Mouse (Mus musculus): ENCODE data around the gene Son. TPM values are rescaled to one million over a fixed set of nuclear protein-coding genes. Genes with fewer than 3 reads are reported as not detected.

The Son gene
- total RNA-seq (2021), result 100 to 1,000 TPM; 241 to 252 TPM

DNA sequence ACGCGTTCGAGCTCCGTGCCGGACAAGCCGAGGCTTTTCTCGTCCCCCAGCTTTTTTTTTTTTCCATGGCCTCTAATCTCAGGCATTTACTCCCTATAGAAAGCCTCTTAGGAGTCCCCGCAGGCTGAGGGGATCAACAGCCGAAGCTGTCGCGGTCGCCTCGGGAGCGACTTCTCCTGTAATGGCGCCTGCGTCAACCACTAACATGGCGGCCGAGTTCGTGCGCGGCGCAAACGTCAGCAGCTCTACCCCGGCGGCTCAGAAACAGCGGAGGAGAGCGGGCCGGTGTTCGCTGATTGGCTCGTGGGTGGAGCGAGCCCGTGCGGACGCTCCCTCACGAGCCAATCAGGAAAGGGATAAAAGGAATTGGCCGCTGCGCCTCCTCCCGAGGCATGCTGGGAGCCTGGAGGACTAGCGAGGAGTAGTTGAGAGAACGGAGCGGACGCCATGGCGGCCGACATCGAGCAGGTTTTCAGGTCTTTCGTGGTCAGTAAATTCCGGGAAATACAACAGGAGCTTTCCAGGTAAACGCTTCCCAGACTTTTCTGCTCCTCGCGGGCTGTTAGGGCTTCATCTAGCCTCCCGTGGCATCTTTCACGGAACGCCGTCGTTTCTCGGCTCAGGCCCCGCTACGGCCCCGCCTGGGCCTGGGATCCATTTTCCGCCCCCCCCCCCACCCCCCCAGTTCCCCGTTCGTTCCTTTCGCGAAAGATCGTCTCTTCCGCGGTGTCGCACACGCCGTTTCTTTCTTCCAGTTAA, at the start of gene Son:
TSS of gene Son (plus strand) at position 46 of the 759 bp plus-strand sequence.
- DNase-seq, result peak; percentile 96 to 97

DNA sequence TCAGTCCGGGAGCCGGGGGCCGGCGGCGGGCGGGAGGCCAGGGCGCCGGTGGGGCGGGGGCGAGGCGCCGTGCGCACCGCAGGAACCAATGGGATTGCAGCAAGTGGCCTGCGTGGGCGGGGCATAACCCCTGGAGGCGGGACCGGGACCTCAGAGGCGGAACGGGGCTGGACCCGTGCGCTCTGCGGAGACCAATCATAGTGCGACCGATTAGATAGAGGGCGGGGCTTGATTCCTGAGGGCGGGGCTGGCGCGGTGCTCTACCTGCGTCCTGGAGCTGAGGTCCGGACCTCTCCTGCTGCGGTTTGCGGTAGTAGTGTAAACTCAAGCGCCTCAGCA, 49.7 kb upstream of the Son start, which contains the start of gene Tmem50b:
TSS of gene Tmem50b (minus strand) at position 129 of the 339 bp plus-strand sequence.
- peak; percentile 99 for DNase-seq

DNA sequence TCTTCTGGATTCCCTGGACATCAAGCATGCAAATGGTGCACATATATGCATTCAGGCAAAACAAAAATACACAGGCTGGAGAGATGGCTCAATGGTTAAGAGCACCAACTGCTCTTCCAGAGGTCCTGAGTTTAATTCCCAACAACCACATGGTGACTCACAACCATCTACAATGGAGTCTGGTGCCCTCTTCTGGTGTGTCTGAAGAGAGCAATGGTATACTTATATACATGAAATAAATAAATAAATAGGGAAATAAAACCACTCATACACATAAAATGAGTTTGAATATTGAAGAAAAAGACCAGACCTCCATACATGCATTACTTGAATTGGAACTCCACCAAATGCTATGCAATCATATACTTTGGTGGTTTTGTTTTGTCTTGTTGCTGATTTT, 48.1 kb upstream of the Son start:
- DNase-seq, result no peak

DNA sequence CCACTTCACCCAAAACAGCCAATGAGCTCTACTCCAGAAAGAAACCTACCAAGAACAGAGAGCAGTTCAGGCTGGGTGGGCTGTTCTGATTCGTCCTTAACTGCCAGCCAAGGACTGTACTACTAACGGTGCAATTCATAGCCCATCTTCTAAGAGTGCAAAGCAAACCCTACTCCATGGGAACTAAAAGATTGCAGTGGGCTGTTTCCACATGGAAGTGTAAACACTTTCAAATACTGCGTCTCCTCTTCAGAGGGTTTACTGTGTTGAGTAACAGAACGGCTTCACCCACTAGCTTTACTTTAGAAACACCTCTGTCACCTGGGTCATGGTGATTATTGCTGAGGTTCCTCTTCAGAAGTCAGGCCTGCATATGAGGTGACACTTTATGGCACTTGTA, 46.2 kb upstream of the Son start:
- no peak for DNase-seq

DNA sequence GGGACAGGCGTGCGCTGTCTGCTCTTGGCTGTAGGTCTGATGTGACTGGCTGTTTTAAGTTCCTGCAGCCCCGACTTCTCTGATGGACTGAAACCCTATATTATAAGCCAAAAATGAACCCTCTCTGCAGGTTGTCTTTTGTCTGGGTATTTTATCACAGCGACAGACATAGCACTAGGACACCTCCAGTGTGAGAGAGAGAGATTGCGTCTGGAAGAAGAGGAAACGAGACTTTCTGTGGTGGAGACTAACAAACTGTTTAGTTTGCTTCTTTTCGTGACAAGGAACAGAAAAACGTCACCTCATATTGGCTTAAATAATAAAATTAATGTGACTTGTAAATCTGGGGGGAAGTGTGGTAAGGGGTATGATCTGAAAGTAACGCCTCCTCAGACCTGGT, 45.6 kb upstream of the Son start:
- no peak for DNase-seq

DNA sequence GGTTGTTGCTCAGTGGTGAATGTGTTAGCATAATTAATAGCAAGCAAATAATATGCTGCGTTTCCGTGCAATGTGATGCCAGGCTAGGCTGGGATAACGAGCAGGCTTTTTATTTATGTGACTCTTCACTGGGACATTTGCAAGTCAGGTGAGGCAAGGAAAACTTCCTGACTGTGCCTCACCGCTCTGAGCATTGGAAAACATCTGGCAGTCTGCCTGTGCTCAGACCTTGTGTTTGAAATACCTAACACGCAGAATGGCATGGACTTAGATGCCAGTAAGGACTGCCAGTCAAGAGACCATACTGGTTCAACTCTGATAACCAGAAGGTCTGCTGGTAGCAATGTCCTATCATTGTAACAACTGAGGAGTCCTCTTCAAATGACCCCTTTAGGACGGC, 42.1 kb upstream of the Son start:
- no peak for DNase-seq

DNA sequence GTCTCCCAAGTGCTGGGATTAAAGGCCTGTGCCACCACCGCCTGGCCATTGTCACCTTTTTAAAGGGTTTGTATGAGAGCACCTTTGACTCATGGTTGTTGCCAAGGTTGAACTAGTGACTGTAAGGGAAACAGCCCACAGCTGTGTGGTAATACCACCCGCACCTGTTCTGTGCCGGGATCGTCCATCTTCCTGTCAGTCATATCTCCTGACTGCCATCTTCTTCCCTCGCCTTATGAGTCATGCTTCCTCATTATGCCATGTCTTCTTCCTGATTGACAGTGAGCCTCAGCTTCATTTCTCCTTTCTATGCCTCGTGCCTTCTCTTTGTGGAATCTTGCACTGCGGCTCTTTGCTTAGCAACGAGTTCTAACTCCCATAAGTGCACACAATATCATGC, 40.3 kb upstream of the Son start:
- no peak for DNase-seq

DNA sequence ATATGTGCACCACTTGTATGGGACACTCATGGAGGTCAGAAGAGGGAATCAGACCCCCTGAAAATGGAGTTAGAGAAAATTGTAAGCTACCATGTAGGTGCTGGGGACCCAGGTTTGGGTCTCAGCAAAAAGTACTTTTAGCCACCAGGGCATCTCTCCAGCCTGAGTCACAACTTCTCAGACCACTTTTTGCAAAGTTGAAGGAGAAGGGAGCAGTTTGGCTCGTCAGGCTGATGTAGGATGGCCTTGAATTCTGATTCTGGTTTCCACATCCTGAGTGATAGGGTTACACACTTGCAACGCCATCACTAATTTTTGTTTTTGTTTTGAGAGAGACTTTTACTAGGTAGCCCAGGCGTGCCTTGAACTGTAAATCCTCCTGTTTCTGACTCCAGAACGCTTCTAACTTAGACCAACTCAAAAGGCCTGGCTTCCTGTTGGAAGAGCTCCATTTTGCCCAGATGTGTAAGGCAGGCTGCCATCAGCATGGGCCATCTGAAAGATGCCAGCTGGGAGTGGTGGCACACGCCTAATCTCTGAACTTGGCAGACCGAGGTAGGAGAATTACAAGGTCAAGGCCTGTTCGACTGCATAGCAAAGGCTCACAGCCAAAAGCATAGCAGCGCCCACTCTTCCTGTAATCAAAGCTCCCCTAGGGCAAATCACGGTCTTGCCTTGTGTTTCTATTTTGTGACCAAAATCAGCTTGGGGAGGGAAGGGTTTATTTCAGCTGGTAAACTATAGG, 37.6 kb upstream of the Son start:
- no peak for DNase-seq

DNA sequence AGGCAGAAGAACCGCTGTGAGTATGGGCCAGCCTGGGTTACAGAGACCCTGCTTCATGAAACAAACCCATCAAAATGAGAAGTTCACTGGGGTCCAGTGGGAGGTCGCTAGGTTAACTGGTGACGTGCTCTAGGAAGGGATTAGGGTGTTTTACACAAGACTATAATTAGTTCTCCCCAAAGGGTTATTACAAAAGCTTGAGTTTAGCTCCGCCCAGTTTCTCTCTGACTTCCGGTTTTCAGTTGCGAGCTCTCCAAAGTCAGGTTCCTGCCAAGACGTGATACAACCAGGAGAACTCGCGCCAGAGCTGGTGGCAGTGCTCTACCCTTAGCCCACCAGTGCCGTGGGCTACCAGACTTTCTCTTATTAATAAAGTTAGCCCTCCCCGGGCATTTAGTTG, 36.1 kb upstream of the Son start:
- DNase-seq, result no peak

DNA sequence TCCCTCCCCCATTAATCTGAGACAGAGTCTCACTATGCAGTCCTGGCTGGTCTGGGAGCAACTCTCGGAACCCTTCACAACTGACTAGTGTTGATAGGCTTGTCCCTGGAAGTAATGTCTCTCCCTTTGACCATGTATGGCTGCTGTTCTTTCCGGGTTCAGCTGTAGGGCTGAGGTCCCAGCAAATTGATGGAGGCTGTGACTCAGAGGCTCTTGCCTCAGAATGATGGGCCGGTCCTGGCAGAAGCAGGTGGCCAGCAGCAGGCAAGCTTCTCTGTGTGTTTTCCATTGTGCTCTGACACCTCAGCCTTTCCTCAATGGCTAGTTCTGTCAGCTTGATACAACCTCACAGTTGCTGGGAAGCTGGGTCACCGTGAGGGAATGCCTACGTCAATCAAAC, 34.8 kb upstream of the Son start:
- no peak for DNase-seq

DNA sequence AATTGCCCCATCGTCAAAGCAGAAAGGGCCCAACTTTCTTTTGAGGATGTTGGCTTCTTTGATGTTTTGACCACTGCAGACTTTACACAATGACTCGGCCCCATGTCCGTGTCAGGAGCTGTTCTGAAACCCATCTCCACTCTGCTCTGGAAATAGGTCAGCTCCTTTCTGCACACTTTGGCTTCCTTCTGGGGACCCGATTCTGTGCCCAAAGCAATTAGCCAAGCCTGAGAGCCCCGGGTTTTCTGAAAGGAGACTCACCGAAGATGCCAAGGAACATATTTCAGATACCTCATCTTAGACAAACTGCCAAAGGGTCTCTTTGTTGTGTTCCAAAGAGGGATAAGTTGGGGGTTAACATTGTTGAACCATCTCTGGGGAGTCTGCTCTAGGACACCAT, 32.8 kb upstream of the Son start:
- no peak for DNase-seq

DNA sequence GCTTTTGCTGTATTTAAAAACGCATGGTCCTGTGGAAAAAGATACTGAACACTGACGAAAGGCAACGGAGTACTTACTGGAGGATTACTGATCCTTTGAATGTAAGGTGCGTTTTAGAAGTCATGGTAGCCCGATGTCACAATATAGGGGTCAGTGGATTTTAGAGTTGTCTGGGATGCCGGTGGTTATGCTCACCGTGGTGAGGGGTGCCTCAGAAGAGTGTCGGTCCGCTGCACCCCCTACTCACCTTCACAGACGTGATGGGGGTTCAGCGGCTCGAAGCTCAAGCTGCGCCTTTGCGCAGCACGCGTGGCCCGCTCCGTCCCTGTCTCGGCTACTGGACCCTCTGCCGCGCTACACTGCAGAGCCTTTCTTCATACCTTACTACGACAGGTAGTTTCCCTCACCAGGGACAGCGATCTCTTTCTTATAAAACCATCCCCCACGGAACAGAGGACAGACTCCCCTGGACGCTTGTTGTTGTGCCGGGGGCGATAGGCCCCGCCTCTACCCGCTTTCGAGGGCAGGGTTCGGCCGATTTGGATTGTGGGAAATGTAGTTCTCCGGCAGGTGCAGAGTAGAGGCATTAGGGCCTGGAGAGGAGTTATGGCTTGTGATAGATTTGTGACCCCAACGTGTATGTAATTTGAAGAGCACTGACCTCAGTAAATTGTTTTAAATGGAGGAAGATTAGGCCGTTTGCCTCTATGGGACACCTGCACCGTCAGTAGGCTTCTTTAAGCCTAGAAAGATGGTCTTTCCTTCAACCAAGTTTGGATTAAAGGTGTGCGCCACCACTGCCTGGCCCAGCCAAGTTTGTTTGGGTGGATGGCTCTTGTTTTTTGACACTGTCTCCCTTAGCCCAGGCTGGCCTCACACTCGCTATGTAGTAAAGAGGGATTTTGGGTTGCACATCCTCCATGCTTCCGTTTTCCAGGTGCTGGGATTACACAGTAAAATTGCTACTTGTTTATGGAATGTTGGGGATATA, 28.5 kb upstream of the Son start, which contains the start of gene Dnajc28:
TSS of gene Dnajc28 (minus strand) at position 516 of the 991 bp plus-strand sequence.
- peak; percentile 83 to 86 for DNase-seq

DNA sequence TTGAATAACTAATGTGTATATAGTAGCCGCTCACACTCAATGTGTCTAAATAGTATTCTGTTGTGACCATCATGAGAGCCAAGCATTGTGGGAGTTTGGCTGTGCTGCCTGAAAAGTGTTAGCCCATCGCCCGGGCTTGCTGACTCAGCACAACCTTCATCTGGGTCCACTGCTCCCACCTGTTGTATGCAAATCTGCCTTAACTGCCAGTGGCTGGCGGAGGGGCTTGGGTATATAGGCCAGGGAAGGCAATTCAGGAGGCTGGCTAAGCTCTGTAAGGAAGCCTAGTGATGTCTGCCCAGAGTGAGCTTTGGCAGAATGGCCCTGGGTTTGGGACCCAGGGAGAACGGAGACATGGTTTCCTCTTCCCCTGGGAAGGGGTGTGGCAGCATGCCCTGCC, 27.1 kb upstream of the Son start:
- DNase-seq, result no peak

DNA sequence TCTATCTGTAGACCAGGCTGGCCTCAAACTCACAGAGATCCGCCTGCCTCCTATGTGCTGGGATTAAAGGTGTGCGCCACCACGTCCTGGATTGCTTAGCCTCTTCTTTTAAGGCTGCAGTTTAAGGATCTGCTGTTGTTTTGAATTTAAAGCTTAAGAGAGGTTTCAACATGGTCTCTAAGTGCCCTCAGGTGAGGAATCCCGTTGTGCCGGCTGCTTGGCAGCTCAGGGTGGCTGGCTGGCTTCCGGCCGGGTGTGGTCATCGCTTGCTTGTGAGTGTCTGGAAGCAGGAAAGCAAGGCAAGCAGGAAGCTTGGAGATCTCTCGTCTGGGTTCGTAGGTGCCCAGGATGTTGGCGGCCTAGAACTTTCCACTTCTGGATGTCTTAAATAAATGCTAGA, 26.3 kb upstream of the Son start:
- DNase-seq, result no peak

DNA sequence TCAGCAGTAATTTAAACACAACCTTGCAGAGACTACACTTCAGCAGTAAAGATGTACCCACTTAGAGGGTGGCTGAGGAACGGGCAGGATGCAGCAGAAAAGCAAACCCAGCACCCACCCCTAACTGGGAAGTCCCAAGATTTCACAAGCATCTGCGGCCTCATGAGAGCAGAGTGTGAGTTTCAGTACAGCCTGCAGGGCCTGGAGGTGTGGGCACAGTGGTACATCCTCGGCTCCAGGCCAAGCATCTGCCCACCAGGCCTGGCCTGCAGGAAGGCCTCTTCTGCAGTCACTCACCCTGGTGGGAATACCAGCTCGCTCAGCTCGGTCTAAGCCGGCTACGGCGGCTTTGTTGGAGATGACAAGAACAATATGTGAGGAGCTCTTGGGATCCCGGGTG, 24.2 kb upstream of the Son start:
- no peak for DNase-seq

DNA sequence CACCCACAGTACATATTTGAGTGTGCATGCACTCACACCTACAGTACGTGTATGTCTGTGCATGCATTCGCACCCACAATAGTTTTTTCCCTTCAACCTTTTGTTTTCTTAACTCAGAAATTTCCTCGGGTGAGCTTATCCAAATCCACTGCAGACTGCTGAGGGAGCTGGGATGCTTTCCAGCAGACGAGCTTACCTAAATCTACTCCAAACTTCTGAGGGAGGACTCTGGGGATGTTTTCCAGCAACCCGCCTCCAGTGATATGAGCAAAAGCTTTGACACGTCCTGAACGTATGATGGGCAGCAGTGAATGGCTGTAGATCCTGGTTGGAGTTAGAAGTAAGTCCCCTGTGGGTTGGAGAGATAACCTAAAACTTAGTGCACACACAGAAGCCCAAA, 19.5 kb upstream of the Son start:
- no peak for DNase-seq

DNA sequence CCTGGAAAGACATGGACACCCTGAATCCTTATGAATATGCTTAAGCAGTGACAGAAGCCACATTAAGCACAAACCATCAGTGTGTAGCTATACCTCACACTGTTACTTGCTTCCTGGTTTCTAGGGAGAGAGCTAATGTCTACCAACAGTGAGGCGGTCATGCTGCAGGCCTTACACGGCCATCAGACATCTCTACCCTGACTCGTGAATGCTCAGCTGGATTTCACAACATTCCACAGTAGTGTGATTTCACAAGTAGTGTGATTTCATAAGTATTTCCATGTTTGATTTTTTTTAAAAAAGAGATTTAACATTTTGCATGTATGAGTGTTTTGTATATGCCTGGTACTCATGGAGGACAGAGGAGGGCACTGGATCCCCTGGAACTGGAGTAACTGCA, 18.6 kb upstream of the Son start:
- no peak for DNase-seq

DNA sequence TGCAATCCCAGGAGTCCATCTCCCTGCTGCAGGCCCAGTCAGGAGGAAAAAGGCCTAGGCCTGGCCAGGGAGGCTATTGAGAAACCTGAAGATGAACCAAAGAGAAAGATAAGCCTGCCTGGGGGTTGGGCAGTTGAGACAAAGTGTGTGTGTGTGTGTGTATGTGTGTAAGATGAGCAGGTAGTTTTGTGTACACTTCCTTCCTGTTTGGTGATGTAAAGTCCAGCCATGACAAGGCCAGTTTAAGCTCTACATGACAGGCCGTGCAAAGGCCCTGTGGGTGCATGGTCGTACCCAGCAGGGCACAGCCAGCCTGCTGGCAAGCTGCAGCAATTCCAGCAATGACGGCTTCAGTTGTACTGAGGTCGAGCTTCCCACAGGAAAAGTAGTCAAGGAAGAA, 17.6 kb upstream of the Son start:
- no peak for DNase-seq

DNA sequence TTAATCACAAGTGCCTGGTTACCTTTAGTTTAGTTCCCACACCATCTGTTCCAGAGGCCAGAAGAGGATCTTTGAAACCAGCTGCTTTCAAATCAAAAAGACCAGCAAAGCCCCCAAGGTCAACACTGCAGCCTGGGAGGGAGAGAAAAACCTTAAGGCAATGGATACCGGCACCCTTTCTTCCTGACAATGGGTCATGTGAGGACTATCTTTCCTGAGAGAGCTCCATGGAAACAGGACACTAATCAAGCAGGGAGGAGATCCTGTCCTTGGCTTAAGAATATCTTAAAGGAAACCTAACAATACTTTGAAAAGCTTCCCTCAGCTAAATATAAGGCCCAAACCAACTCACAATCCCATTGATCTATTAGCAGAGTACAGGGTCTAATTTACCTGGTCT, 16.7 kb upstream of the Son start:
- DNase-seq, result no peak

DNA sequence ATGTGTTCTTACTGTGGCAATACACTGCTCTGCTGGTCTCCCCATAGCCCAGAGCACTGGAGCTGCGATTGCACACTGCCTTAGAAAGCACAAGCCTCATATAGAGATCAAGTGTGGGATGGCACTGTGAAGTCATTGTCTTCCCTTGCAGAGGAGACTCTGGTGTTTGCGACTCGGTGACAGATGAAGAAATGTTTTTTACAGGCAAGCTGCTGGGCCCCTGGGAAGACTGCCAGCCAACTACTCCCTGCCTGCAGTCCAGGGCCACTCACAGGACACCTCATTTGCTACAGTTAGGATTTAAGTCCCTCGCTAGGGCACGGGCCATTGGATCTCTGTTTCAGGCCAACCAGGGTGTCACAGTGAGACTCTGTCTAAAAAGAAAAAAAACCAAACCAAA, 14.9 kb upstream of the Son start:
- DNase-seq, result no peak

DNA sequence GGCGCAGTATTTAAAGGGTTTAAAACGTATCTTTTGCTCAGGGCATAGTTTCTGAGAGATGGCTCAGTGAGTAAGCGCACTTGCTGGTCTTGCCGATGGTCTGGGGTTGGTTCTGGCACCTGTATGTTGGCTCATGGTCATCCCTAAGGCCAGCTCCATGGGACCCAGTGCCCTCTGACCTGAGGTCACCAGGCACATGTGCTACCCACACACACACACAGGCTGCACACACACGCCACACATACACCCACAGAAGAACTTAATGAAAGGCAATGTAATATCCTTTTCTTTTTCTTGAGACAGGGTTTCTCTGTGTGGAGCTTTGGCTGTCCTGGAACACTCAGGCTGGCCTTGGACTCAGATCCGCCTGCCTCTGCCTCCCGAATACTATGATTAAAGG, 14.4 kb upstream of the Son start:
- no peak for DNase-seq

DNA sequence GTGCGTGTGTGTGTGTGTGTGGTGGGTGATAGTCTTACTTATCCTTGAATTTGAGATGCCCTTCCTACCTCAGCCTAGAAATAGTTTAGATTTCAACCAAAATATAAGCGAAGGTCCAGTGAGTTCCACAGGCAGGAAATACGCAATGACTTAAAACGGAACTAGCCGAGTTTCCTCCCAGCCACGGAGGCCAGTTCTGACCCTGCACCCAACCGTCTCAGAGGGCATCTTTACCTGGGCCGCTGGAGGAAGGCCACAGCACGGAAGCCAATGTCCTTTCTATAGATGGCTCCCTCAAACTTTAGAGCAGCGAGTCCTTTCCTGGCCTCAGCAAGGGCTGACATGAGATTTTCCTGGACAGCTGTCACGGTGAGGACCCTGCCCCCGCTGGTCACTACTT, 13.7 kb upstream of the Son start:
- DNase-seq, result no peak

DNA sequence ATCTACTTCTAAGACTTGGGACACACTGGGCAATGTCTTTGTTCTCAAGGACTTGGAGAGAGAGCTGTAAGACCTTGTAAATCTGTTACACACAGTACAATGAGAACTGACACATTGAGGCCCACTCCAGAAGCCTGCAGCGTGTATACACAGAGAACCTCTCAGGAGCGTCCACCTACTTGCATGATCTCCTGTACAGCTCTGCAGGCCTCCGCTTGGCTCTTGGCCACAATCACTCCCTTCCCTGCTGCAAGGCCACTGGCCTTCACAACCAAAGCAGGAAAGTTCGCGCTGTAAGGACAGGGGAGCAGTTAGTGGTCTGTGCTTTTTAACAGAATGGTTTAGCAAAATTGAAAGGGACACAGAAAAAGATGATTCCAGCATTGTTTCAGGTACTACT, 8.1 kb upstream of the Son start:
- DNase-seq, result no peak

Measured in layer of hippocampus, postnatal 36 days (tissue).